Mouse (Mus musculus): ENCODE data around the gene Fitm1. TPM values are rescaled to one million over a fixed set of nuclear protein-coding genes. Genes with fewer than 3 reads are reported as not detected.

The Fitm1 gene
- total and polyA plus RNA-seq, 2 experiments from 2014 or later = 195 to 277 TPM

GRCm38 (mm10) chr14:55554635-55555034, 20.8 kb upstream of the Fitm1 start:
- no peak for TF ChIP-seq CTCF (IDR thresholded peaks at IDR 0.05; ENCODE audit: low read depth)
- TF ChIP-seq EP300 (IDR thresholded peaks at IDR 0.05; ENCODE audit: low read depth) = no peak
- ATAC-seq (ENCODE audit: insufficient read depth, low read depth) (no peak), DNase-seq (ENCODE audit: low spot score) (no peak)
- Histone ChIP-seq H3K4me1 (ENCODE audit: control insufficient read depth, insufficient read depth) (no peaks in the 10 kb centered on the region), H3K27me3 (ENCODE audit: control insufficient read depth, insufficient read depth, low read length) (no peaks in the 10 kb centered on the region), H3K4me3 (ENCODE audit: low read depth, low read length) (no peak overlapping the region), H3K9ac (replicated peaks; ENCODE audit: low read depth, low read length) (no peak overlapping the region), H3K9me3 (replicated peaks; ENCODE audit: control insufficient read depth, low read length) (no peaks in the 10 kb centered on the region), H3K36me3 (replicated peaks; ENCODE audit: control insufficient read depth, insufficient read depth, low read length) (no peaks in the 10 kb centered on the region; the same call in 1 of the 2 replicates), H3K4me2 (ENCODE audit: low read depth, low read length) (no peak overlapping the region), H3K27ac (ENCODE audit: low read depth) (no peak overlapping the region)

GRCm38 (mm10) chr14:55555788-55556187, 19.6 kb upstream of the Fitm1 start:
- DNase-seq (ENCODE audit: low spot score) = no peak
- Histone ChIP-seq H3K4me2 (ENCODE audit: low read depth, low read length) (no peak overlapping the region), H3K4me1 (ENCODE audit: control insufficient read depth, insufficient read depth) (no peaks in the 10 kb centered on the region), H3K27ac (ENCODE audit: low read depth) (no peak overlapping the region), H3K9me3 (replicated peaks; ENCODE audit: control insufficient read depth, low read length) (no peaks in the 10 kb centered on the region), H3K9ac (replicated peaks; ENCODE audit: low read depth, low read length) (no peak overlapping the region), H3K4me3 (ENCODE audit: low read depth, low read length) (no peak overlapping the region), H3K36me3 (replicated peaks; ENCODE audit: control insufficient read depth, insufficient read depth, low read length) (no peaks in the 10 kb centered on the region), H3K27me3 (ENCODE audit: control insufficient read depth, insufficient read depth, low read length) (no peaks in the 10 kb centered on the region)
- 61% methylated on average over 3 of the region's 3 CpGs for WGBS
- no peak for TF ChIP-seq CTCF (IDR thresholded peaks at IDR 0.05; ENCODE audit: low read depth)
- no peak for ATAC-seq (ENCODE audit: insufficient read depth, low read depth)

DNA sequence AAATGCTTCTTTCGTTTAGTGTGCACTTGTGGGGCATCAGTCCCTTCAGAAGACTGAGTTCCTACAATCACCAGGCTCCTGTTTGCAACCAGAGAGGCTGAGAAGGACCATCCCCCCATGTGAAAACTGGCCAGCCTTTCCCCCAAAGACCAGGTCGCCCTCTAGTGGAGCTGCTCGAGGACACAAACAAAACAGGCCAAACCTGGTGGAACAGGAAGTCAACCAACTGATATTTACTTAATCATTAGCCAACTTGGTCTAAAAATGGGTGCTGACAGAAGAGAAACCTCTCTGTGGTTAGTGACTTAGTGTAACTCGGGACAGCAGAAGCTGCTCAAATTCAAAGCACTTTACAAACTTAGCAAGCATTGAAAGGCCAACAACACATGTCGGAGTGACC, 18.4 kb upstream of the Fitm1 start:
- Histone ChIP-seq H3K27ac (ENCODE audit: low read depth) (0 out of 2 replicates have a peak overlapping the region, but pooled peaks have one; percentile 17), H3K4me2 (ENCODE audit: low read depth, low read length) (no peak overlapping the region), H3K27me3 (ENCODE audit: control insufficient read depth, insufficient read depth, low read length) (no peaks in the 10 kb centered on the region), H3K36me3 (replicated peaks; ENCODE audit: control insufficient read depth, insufficient read depth, low read length) (no peaks in the 10 kb centered on the region), H3K9ac (replicated peaks; ENCODE audit: low read depth, low read length) (no peak overlapping the region), H3K4me1 (ENCODE audit: control insufficient read depth, insufficient read depth) (peaks cover 6% of the 10 kb centered on the region), H3K4me3 (ENCODE audit: low read depth, low read length) (no peak overlapping the region), H3K9me3 (replicated peaks; ENCODE audit: control insufficient read depth, low read length) (no peaks in the 10 kb centered on the region)
- DNase-seq (ENCODE audit: low spot score) (peak; percentile 80), ATAC-seq (ENCODE audit: insufficient read depth, low read depth) (no peak)
- TF ChIP-seq CTCF (IDR thresholded peaks at IDR 0.05; ENCODE audit: low read depth) (peak; percentile 90), EP300 (IDR thresholded peaks at IDR 0.05; ENCODE audit: low read depth) (peak; percentile 33; the same call in 1 of the 2 replicates)
- 22% methylated on average over 5 of the region's 5 CpGs for WGBS

- no peak for TF ChIP-seq CTCF (IDR thresholded peaks at IDR 0.05; ENCODE audit: low read depth)
- TF ChIP-seq EP300 (IDR thresholded peaks at IDR 0.05; ENCODE audit: low read depth) = no peak
- H3K4me2 ChIP-seq (ENCODE audit: low read depth, low read length) = no peak overlapping the region
- peaks cover 4% of the 10 kb centered on the region; the same call in 1 of the 2 replicates for H3K36me3 ChIP-seq (replicated peaks; ENCODE audit: control insufficient read depth, insufficient read depth, low read length)
- no peaks in the 10 kb centered on the region for H3K27me3 ChIP-seq (ENCODE audit: control insufficient read depth, insufficient read depth, low read length)
- no peak overlapping the region for H3K9ac ChIP-seq (replicated peaks; ENCODE audit: low read depth, low read length)
- H3K4me1 ChIP-seq (ENCODE audit: control insufficient read depth, insufficient read depth) = peaks cover 6% of the 10 kb centered on the region
- H3K27ac ChIP-seq (ENCODE audit: low read depth) = 0 out of 2 replicates have a peak overlapping the region, but pooled peaks have one; percentile 17
- ATAC-seq (ENCODE audit: insufficient read depth, low read depth) (no peak), DNase-seq (ENCODE audit: low spot score) (no peak)
- WGBS = 83% methylated on average over 3 of the region's 3 CpGs
- H3K9me3 ChIP-seq (replicated peaks; ENCODE audit: control insufficient read depth, low read length) = no peaks in the 10 kb centered on the region
- no peak overlapping the region for H3K4me3 ChIP-seq (ENCODE audit: low read depth, low read length)
These were observed 17.8 kb upstream of the Fitm1 start for GRCm38 (mm10) chr14:55557587-55557986.

DNA sequence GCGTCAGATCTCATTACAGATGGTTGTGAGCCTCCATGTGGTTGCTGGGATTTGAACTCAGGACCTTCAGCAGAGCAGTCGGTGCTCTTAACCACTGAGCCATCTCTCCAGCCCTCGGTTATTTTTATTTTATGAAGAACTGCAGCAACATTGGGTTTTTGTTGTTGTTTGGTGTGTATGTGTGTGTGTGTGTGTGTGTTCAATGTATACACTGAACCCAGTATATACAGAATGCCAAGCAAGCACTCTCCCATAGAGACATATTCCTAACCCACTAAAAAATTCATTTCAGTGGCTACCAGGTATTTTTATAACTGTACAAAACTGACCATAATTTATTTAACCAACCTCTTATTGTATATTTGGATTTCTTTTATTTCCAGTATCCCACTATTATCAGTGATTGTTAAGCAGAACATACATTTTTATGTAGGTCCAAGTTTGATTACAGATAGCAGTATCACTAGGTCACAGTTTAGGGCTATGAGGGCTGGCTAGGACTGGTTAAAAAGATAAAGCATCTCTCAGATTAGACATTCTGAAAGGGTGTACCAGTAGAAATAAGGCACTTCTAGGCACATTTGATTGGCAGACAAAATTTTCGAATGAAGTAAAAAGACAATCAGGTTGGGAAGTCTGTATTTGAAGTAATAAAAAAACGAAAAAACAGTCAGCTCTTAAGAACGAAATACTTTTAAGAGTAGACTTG, 16.5 kb upstream of the Fitm1 start:
- WGBS = 54% methylated on average over 6 of the region's 6 CpGs
- Histone ChIP-seq H3K27ac (ENCODE audit: low read depth) (peak overlapping the region; percentile 99), H3K9ac (replicated peaks; ENCODE audit: low read depth, low read length) (no peak overlapping the region), H3K4me3 (ENCODE audit: low read depth, low read length) (peak overlapping the region; percentile 77), H3K9me3 (replicated peaks; ENCODE audit: control insufficient read depth, low read length) (no peaks in the 10 kb centered on the region), H3K27me3 (ENCODE audit: control insufficient read depth, insufficient read depth, low read length) (no peaks in the 10 kb centered on the region), H3K4me1 (ENCODE audit: control insufficient read depth, insufficient read depth) (peaks cover 6% of the 10 kb centered on the region), H3K36me3 (replicated peaks; ENCODE audit: control insufficient read depth, insufficient read depth, low read length) (peaks cover 17% of the 10 kb centered on the region), H3K4me2 (ENCODE audit: low read depth, low read length) (peak overlapping the region; percentile 77; the same call in 1 of the 2 replicates)
- no peak for ATAC-seq (ENCODE audit: insufficient read depth, low read depth)
- TF ChIP-seq EP300 (IDR thresholded peaks at IDR 0.05; ENCODE audit: low read depth) (no peak), CTCF (IDR thresholded peaks at IDR 0.05; ENCODE audit: low read depth) (no peak)
- DNase-seq (ENCODE audit: low spot score) = no peak

- Histone ChIP-seq H3K4me2 (ENCODE audit: low read depth, low read length) (peak within 1 kb of the TSS; percentile 77), H3K9ac (replicated peaks; ENCODE audit: low read depth, low read length) (peak within 1 kb of the TSS; percentile 82), H3K4me3 (ENCODE audit: low read depth, low read length) (peak within 1 kb of the TSS; percentile 77), H3K27me3 (ENCODE audit: control insufficient read depth, insufficient read depth, low read length) (no peaks in the 10 kb centered on the region), H3K9me3 (replicated peaks; ENCODE audit: control insufficient read depth, low read length) (no peaks in the 10 kb centered on the region), H3K36me3 (replicated peaks; ENCODE audit: control insufficient read depth, insufficient read depth, low read length) (peaks cover 25% of the 10 kb centered on the region), H3K27ac (ENCODE audit: low read depth) (peak within 1 kb of the TSS; percentile 99), H3K4me1 (ENCODE audit: control insufficient read depth, insufficient read depth) (peaks cover 6% of the 10 kb centered on the region)
- DNase-seq (ENCODE audit: low spot score) = peak; percentile 96
- ATAC-seq (ENCODE audit: insufficient read depth, low read depth) = peak; percentile 84
- 0% methylated on average over 27 of the region's 27 CpGs for WGBS
- TF ChIP-seq CTCF (IDR thresholded peaks at IDR 0.05; ENCODE audit: low read depth) (peak; percentile 38), EP300 (IDR thresholded peaks at IDR 0.05; ENCODE audit: low read depth) (peak; percentile 57)
These were observed 15.6 kb upstream of the Fitm1 start, which contains the start of gene Dcaf11 for GRCm38 (mm10) chr14:55559799-55560201. TSS of gene Dcaf11 (plus strand) at chr14:55560006.
